Mouse (Mus musculus): ENCODE results near the gene Clstn2.
A peak's percentile ranks its signal among the peaks of the same experiment; 100 is the strongest.

Clstn2 gene

GRCm38 (mm10) chr9:98032573-98033272, at the start of gene Clstn2:
Gene Clstn2 (minus strand): TSS chr9:98033181.
- peak; percentile 76 to 78 for DNase-seq (ENCODE audit: low spot score in 2 of 2)

- no peak for DNase-seq (ENCODE audit: low spot score in 2 of 2)
Measured at GRCm38 (mm10) chr9:98067767-98068166, 34.8 kb upstream of the Clstn2 start.

- DNase-seq (ENCODE audit: low spot score in 2 of 2): no peak
Measured at GRCm38 (mm10) chr9:98061646-98062045, 28.7 kb upstream of the Clstn2 start.

DNA sequence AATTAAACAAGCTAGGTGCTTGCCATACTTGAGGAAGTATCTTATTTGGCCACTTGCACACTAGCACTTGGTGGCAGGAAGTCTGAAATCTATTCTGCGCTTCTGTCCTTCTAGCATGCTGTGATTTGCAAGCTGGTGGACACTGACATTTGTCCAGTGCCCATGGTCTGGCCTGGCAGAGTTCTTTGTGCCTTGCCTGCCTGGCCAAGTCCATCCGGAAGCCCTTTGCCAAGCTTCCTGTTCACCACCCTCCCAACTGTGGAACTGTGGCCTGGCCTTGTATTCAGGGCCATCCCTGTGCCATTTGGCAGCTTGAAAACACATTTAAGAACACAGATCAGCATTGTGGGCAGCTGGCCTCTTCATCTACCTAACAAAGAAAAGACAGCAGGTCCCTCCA, 24.3 kb upstream of the Clstn2 start:
- DNase-seq (ENCODE audit: low spot score in 2 of 2): no peak

DNA sequence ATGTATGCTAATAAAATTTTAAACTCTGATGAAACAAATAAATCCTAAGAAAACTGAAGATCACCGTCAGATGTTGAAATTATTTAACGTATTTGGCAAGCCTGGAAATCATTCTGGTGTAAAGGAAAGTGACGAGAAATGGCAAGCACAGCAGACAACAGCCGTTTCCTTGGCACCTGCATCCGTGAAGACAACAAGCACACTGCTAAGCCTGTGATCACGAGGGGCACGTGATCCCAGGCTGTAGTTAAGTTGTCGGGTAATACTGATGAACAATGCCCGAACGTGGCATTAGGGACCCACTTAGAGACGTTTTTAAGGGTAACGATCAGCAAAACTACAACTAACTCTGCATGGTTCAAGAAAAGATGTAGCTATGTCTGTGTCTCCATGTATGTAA, 18.4 kb upstream of the Clstn2 start:
- no peak for DNase-seq (ENCODE audit: low spot score in 2 of 2)

DNA sequence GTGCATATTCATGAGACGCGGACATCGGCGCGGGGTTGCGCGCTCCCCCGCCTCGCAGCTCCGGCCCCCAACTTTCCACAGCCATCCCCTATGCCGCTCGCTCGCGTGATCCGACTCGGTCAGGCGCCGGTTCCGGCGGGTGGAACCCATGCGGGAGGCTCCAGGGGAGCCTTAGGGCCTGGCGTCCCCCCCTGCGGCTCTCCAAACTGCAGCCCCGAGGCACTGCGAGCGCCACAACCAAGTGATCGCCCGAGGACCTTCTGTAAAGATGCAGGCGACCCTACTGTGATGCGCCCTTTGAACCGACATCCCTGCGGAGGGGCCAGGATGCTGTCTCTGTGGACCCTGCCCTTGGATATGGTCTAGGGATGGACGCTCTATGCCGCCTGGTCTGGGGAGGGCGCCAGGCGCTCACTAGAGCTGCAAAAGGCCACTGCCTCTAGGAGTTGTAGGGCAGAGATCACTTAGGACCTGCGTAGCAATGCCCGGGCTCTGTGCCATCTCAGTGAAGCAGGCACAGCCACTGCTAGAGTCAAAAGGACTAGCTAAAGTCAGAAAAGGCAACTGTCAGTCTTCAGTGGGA, 383 bp upstream of the Clstn2 start:
- DNase-seq (ENCODE audit: low spot score in 2 of 2): no peak

- DNase-seq (ENCODE audit: low spot score in 2 of 2): peak in 1 of 2 experiments; percentile 44
Measured at GRCm38 (mm10) chr9:98031898-98032572, 946 bp downstream of the Clstn2 start.

GRCm38 (mm10) chr9:98030715-98031114, 2.3 kb downstream of the Clstn2 start:
- DNase-seq (ENCODE audit: low spot score in 2 of 2): peak in 1 of 2 experiments; percentile 51

- DNase-seq (ENCODE audit: low spot score in 2 of 2): no peak
Measured at GRCm38 (mm10) chr9:98025548-98025947, 7.4 kb downstream of the Clstn2 start.

DNA sequence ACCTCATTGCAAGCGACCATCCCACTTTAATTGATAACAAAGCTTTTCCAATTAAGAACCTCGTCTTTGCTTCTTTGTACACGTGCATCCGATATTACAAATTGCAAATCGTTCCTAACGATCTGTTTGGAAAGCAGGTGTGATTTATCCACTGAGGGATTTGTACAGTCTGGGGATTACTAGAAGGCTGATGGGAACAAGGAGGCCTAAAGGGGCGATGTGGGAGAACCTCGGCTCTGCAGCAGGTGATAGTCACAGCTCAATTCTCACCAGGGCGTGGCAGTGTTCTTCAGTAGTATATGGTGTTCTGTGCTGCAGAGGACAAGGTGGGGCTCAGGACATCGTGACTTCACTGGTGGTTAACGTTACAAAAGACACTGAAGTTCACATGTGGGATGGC, 9.9 kb downstream of the Clstn2 start:
- no peak for DNase-seq (ENCODE audit: low spot score in 2 of 2)

DNA sequence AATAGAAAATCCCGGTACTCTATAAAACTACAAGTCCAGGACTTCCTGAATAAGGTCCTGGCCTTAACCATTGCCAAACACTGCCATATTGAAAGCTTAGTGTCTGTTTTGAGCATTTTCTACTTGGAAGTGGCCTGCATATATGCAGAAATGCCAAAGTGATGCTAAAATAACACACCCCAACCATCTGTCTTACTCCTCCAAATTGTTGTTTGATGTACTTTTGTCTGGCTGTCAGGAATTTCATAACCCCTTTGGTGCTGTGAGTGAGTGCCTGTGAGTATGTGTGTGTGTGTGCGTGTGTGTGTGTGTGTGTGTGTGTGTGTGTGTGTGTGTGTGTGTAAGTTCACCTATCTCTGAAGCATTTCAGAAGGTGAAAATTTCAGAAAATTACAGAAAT, 13.1 kb downstream of the Clstn2 start:
- peak in 1 of 2 experiments; percentile 38 for DNase-seq (ENCODE audit: low spot score in 2 of 2)

DNA sequence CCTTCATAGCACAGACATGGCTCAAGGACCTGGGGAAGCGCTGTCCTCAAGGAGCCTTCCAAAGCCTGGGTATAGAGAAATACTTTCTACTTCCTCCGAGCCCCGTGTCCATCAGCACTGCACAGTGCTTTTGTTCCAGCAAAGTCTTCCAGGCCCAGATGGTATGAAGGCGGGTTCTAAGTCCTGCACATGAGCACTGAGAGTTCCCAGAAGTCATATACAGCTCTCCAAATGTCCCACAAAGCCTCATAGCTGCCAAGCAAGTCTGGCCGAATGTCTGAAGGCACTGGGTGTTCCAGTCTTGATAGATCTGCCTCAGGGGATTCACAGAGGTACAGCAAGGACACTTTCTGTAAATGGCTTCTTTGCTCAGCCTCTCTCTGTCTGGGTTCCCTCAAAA, 14.3 kb downstream of the Clstn2 start:
- DNase-seq (ENCODE audit: low spot score in 2 of 2): peak; percentile 54 to 82

DNA sequence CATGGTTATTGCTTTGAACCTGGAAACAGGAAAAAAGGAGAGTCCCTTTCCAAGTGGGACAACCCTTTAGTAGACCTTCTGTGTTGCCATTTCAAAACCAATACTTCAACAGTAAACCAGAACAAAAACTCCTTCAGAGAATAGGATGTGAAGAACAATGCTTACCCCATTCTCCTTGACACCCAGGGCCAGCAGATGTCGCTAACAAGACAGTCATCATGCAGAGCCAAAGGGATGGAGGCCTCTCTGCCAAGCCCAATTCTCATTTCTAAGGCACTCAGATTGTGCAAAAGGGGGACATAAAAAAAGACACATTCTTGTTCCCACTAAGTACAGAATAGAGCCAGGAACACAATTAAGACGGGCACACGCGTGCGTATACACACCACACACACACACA, 16.4 kb downstream of the Clstn2 start:
- DNase-seq (ENCODE audit: low spot score in 2 of 2): no peak

GRCm38 (mm10) chr9:97996349-97996748, 36.6 kb downstream of the Clstn2 start:
- DNase-seq (ENCODE audit: low spot score in 2 of 2): no peak

- no peak for DNase-seq (ENCODE audit: low spot score in 2 of 2)
Measured at GRCm38 (mm10) chr9:97995723-97996122, 37.3 kb downstream of the Clstn2 start.

GRCm38 (mm10) chr9:97992131-97992530, 40.9 kb downstream of the Clstn2 start:
- DNase-seq (ENCODE audit: low spot score in 2 of 2): no peak

GRCm38 (mm10) chr9:97977339-97977738, 55.6 kb downstream of the Clstn2 start:
- DNase-seq (ENCODE audit: low spot score in 2 of 2): no peak

DNA sequence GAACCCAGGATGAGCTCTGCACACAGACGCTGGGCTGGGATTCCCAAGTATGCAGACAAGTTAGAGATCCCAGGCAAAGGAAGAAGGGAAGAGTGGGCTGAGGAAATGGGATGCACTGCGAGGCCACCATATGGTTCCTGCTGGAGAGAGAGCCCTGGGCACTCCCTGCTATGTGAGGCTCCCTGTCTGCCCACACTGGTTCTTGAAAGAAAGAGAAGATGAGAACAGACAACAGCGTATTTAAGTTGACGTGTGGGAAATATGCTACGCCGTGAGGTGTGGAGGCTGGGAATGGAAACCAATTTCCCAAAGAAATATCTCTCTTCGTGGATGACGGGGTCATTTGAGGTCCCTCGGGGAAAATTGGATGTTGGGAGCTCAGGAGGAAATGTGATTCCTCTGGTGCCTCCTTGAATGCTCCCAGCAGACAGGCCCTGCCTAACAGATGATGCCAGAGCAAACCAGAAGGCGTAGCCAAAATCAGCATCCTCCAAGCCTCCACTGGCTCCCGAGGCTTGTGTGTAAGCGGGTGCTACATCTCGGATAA, 58.1 kb downstream of the Clstn2 start:
- peak; percentile 59 to 71 for DNase-seq (ENCODE audit: low spot score in 2 of 2)

- peak in 1 of 2 experiments; percentile 46 for DNase-seq (ENCODE audit: low spot score in 2 of 2)
Measured at GRCm38 (mm10) chr9:97966691-97967090, 66.3 kb downstream of the Clstn2 start.

DNA sequence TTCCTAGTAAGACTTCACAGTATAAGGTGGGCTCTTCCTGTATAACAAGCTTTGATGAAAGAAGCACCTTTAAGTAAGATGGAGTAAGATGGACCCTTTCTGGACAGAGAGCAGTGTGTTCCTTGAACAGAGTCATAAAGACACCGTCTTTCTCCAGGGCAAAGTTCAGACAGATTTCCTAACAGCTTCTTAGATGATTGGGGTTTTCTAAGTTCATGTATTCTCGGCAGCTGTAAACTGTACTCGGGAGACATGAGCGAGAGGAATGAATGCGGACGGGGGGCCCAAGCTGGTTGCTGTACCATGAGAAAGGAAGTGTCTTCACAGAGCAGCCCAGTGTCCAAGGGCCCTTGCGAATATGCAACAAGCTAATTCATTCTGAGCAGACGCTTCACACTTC, 75.5 kb downstream of the Clstn2 start:
- no peak for DNase-seq (ENCODE audit: low spot score in 2 of 2)

DNA sequence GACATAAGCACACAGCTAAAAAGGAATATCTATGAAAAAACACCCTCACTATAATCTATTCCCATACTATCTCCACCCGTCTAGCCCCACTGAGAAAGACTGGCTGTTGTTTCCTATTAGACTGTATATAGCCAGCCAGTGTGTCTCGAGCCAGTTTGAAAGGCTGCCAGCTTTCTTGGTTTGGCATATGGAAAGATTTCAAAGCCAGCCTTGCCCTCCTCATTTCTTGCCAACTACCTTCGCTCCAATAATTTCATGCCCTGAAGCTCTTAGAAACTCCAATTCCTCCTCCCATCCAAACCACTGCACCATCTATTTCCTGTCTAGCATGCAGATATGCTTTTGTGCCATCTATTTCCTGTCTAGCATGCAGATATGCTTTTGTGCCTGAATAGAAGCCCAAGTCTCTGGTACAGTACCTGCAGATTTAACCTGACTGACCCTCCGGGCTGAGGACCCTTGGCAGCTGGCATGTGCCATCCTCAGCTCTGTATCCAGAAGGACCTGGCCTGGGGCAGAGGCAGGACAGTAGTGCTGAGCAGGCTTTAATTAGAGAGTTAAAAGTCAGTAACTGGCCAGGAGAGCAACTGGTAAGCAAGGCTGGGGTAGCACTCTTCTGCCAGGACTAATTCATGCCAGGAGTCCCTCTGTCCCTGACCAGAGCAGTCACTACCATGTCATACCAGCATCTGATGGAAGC, 76.4 kb downstream of the Clstn2 start:
- DNase-seq (ENCODE audit: low spot score in 2 of 2): no peak

- DNase-seq (ENCODE audit: low spot score in 2 of 2): peak in 1 of 2 experiments; percentile 40
Measured at GRCm38 (mm10) chr9:97953746-97954359, 79.1 kb downstream of the Clstn2 start.
